ENCODE assay signal across 15 mouse cellular contexts in genomic region chr9:37783394-37784387, GRCm38 (mm10). TPM values are rescaled to one million over a fixed set of nuclear protein-coding genes. Genes with fewer than 3 reads are reported as not detected.
A peak's percentile ranks its signal among the peaks of the same experiment; 100 is the strongest.
DNase-seq lines count a peak whose midpoint lies in the region; ATAC-seq and TF ChIP-seq lines count a peak whose summit lies in the region.
"Not testable (repeated sequence)": the region's sequence is repeated elsewhere in the genome, so short reads cannot be mapped to it uniquely, and the experiment has no call there.
"Had no signal": no experiment of that assay in that cellular context is flagged by ENCODE, and none has a peak within 500 bp of the region (broad histone marks: within the 10 kb centered on the region; RNA-seq: fewer than 3 reads in every experiment).

No protein-coding gene starts in this region.

- not testable (repeated sequence) for H3K9me3 ChIP-seq in embryonic facial prominence, embryonic 13.5 days; forebrain, embryonic 15.5 days; heart, embryonic 16.5 days (replicated peaks; ENCODE audit: control insufficient read depth, low read length); kidney, embryonic 16.5 days (ENCODE audit: low read length); lung, embryonic 15.5 days; midbrain, postnatal 0 days (ENCODE audit: low read length)

- peak overlapping the region; percentile 33; the same call in 1 of the 2 replicates for H3K27ac ChIP-seq in embryonic facial prominence, embryonic 13.5 days
- H3K27ac ChIP-seq in forebrain, embryonic 15.5 days (replicated peaks); heart, embryonic 16.5 days (ENCODE audit: low read length); kidney, embryonic 16.5 days (ENCODE audit: low read length); lung, embryonic 15.5 days; midbrain, postnatal 0 days (ENCODE audit: low read depth, low read length): not testable (repeated sequence)

- peak overlapping the region; percentile 66; the same call in 1 of the 2 replicates for H3K9ac ChIP-seq in embryonic facial prominence, embryonic 13.5 days
- H3K9ac ChIP-seq in forebrain, embryonic 15.5 days (replicated peaks); heart, embryonic 16.5 days (ENCODE audit: low read length); kidney, embryonic 16.5 days (replicated peaks; ENCODE audit: low read length); lung, embryonic 15.5 days; midbrain, postnatal 0 days (replicated peaks; ENCODE audit: low read length, poor library complexity, severe bottlenecking): not testable (repeated sequence)

- not testable (repeated sequence) for H3K36me3 ChIP-seq in embryonic facial prominence, embryonic 13.5 days; forebrain, embryonic 15.5 days; heart, embryonic 16.5 days (ENCODE audit: control insufficient read depth, insufficient read depth); kidney, embryonic 16.5 days (ENCODE audit: insufficient read depth, low read length); lung, embryonic 15.5 days; midbrain, postnatal 0 days (ENCODE audit: insufficient read depth, low read length)

- H3K4me1 ChIP-seq in embryonic facial prominence, embryonic 13.5 days; forebrain, embryonic 15.5 days; heart, embryonic 16.5 days (ENCODE audit: control insufficient read depth, insufficient read depth, low read length); kidney, embryonic 16.5 days (ENCODE audit: insufficient read depth, low read length); lung, embryonic 15.5 days; midbrain, postnatal 0 days (ENCODE audit: insufficient read depth, low read length): not testable (repeated sequence)

- not testable (repeated sequence) for H3K27me3 ChIP-seq in embryonic facial prominence, embryonic 13.5 days; forebrain, embryonic 15.5 days; heart, embryonic 16.5 days (ENCODE audit: control insufficient read depth, insufficient read depth, low read length); kidney, embryonic 16.5 days (ENCODE audit: insufficient read depth, low read length); lung, embryonic 15.5 days; midbrain, postnatal 0 days (ENCODE audit: insufficient read depth, low read length)

- peak overlapping the region; percentile 30; the same call in 1 of the 2 replicates for H3K4me3 ChIP-seq in embryonic facial prominence, embryonic 13.5 days
- H3K4me3 ChIP-seq in forebrain, embryonic 15.5 days, result peak overlapping the region; percentile 27
- not testable (repeated sequence) for H3K4me3 ChIP-seq in heart, embryonic 16.5 days (ENCODE audit: low read length); lung, embryonic 15.5 days; midbrain, postnatal 0 days (ENCODE audit: low read depth, low read length)
- H3K4me3 ChIP-seq in kidney, embryonic 16.5 days (ENCODE audit: low read length), result peak overlapping the region; percentile 29; the same call in 1 of the 2 replicates

- peak overlapping the region; percentile 57 for H3K4me2 ChIP-seq in embryonic facial prominence, embryonic 13.5 days
- H3K4me2 ChIP-seq in forebrain, embryonic 15.5 days (replicated peaks), result peak overlapping the region; percentile 47
- peak overlapping the region; percentile 56 for H3K4me2 ChIP-seq in heart, embryonic 16.5 days (ENCODE audit: low read depth, low read length)
- peak overlapping the region; percentile 53 for H3K4me2 ChIP-seq in kidney, embryonic 16.5 days (replicated peaks; ENCODE audit: low read depth, low read length)
- H3K4me2 ChIP-seq in lung, embryonic 15.5 days; midbrain, postnatal 0 days (ENCODE audit: low read depth, low read length, poor library complexity, severe bottlenecking): not testable (repeated sequence)

- not testable (repeated sequence) for ATAC-seq in embryonic facial prominence, embryonic 13.5 days (ENCODE audit: insufficient number of reproducible peaks, insufficient read depth, low FRiP score, low TSS enrichment, low read depth); heart, embryonic 16.5 days (replicated peaks; ENCODE audit: extremely low read depth, insufficient read depth, low FRiP score)
- peak; percentile 59 for ATAC-seq in forebrain, embryonic 15.5 days (replicated peaks)
- ATAC-seq in kidney, embryonic 16.5 days (ENCODE audit: low FRiP score, low TSS enrichment), result peak; percentile 90
- ATAC-seq in lung, embryonic 15.5 days (ENCODE audit: borderline replicate concordance, extremely low read depth, low FRiP score, low TSS enrichment), result peak; percentile 52; the same call in 1 of the 2 replicates
- ATAC-seq in midbrain, postnatal 0 days (ENCODE audit: low FRiP score), result 0 out of 2 replicates have a peak, but pooled peaks have one; percentile 58

- WGBS in embryonic facial prominence, embryonic 13.5 days, result 50% methylated on average over 11 of the region's 15 CpGs
- 50% methylated on average over 11 of the region's 15 CpGs for WGBS in forebrain, embryonic 15.5 days
- 64% methylated on average over 11 of the region's 15 CpGs for WGBS in heart, embryonic 16.5 days
- 66% methylated on average over 9 of the region's 15 CpGs for WGBS in kidney, embryonic 16.5 days
- 52% methylated on average over 11 of the region's 15 CpGs for WGBS in lung, embryonic 15.5 days
- 50% methylated on average over 10 of the region's 15 CpGs for WGBS in midbrain, postnatal 0 days

- DNase-seq in ZHBTc4 (ENCODE audit: low read depth, low spot score), result peak; percentile 68
- peak; percentile 17 for DNase-seq in midbrain, postnatal 0 days (ENCODE audit: low spot score)
- DNase-seq in thymus, postnatal 0 days (ENCODE audit: low spot score), result peak; percentile 1

- not testable (repeated sequence) for TF ChIP-seq CTCF in midbrain, postnatal 0 days (IDR thresholded peaks at IDR 0.05)

RNA-seq across cellular contexts. Expression of gene Olfr875, which starts 12.0 kb away (rescaled TPM):
- polyA plus RNA-seq in embryonic facial prominence, embryonic 13.5 days (2015; fragmentation: Nextera tagmentation; extraction: Ambion mirVana), result not detected in 2 replicates
- not detected in 2 replicates for polyA plus RNA-seq in forebrain, embryonic 15.5 days (2015; fragmentation: Nextera tagmentation; extraction: Ambion mirVana)
- not detected in 2 replicates for polyA plus RNA-seq in heart, embryonic 16.5 days (2015; fragmentation: Nextera tagmentation; extraction: Ambion mirVana)
- 0.16 TPM in 1 of 2 replicates, not detected in the other for polyA plus RNA-seq in kidney, embryonic 16.5 days (2015; fragmentation: Nextera tagmentation; extraction: Ambion mirVana)
- not detected in 2 replicates for polyA plus RNA-seq in lung, embryonic 15.5 days (2015; fragmentation: Nextera tagmentation; extraction: Ambion mirVana)
- not detected in 2 replicates for total RNA-seq in midbrain, postnatal 0 days (2014; rRNA removed)
- 0.20 and 0.22 TPM in 2 replicates for polyA plus RNA-seq in midbrain, postnatal 0 days (2015; fragmentation: Nextera tagmentation; extraction: Ambion mirVana)
- polyA plus RNA-seq in thymus, postnatal 0 days (2015; fragmentation: Nextera tagmentation; extraction: Ambion mirVana), result not detected in 2 replicates
- total RNA-seq: adrenal gland, postnatal 25 days; granulocyte monocyte progenitor cell, adult 5-6 weeks; heart, postnatal 4 days; layer of hippocampus, adult 8-10 months had no signal
- polyA plus RNA-seq: CD4-positive, CD25-positive, alpha-beta regulatory T cell, adult 4 months; kidney, adult 2 months; liver, embryonic 15.5 days had no signal

RNA-seq across cellular contexts. Expression of gene Olfr876, which starts 19.1 kb away (rescaled TPM):
- polyA plus RNA-seq in embryonic facial prominence, embryonic 13.5 days (2015; fragmentation: Nextera tagmentation; extraction: Ambion mirVana), result not detected in 2 replicates
- not detected in 2 replicates for polyA plus RNA-seq in forebrain, embryonic 15.5 days (2015; fragmentation: Nextera tagmentation; extraction: Ambion mirVana)
- not detected in 2 replicates for polyA plus RNA-seq in heart, embryonic 16.5 days (2015; fragmentation: Nextera tagmentation; extraction: Ambion mirVana)
- polyA plus RNA-seq in kidney, embryonic 16.5 days (2015; fragmentation: Nextera tagmentation; extraction: Ambion mirVana), result not detected in 2 replicates
- polyA plus RNA-seq in lung, embryonic 15.5 days (2015; fragmentation: Nextera tagmentation; extraction: Ambion mirVana), result not detected in 2 replicates
- total RNA-seq in midbrain, postnatal 0 days (2014; rRNA removed), result not detected in 2 replicates
- not detected in 2 replicates for polyA plus RNA-seq in midbrain, postnatal 0 days (2015; fragmentation: Nextera tagmentation; extraction: Ambion mirVana)
- not detected in 2 replicates for polyA plus RNA-seq in thymus, postnatal 0 days (2015; fragmentation: Nextera tagmentation; extraction: Ambion mirVana)
- total RNA-seq: adrenal gland, postnatal 25 days; granulocyte monocyte progenitor cell, adult 5-6 weeks; heart, postnatal 4 days; layer of hippocampus, adult 8-10 months had no signal
- polyA plus RNA-seq: CD4-positive, CD25-positive, alpha-beta regulatory T cell, adult 4 months; kidney, adult 2 months; liver, embryonic 15.5 days had no signal

RNA-seq across cellular contexts. Expression of gene Olfr874, which starts 38.8 kb away (rescaled TPM):
- polyA plus RNA-seq in embryonic facial prominence, embryonic 13.5 days (2015; fragmentation: Nextera tagmentation; extraction: Ambion mirVana), result 0.10 TPM in 1 of 2 replicates, not detected in the other
- not detected in 2 replicates for polyA plus RNA-seq in forebrain, embryonic 15.5 days (2015; fragmentation: Nextera tagmentation; extraction: Ambion mirVana)
- polyA plus RNA-seq in heart, embryonic 16.5 days (2015; fragmentation: Nextera tagmentation; extraction: Ambion mirVana), result not detected in 2 replicates
- polyA plus RNA-seq in kidney, embryonic 16.5 days (2015; fragmentation: Nextera tagmentation; extraction: Ambion mirVana), result not detected in 2 replicates
- not detected in 2 replicates for polyA plus RNA-seq in lung, embryonic 15.5 days (2015; fragmentation: Nextera tagmentation; extraction: Ambion mirVana)
- not detected in 2 replicates for total RNA-seq in midbrain, postnatal 0 days (2014; rRNA removed)
- polyA plus RNA-seq in midbrain, postnatal 0 days (2015; fragmentation: Nextera tagmentation; extraction: Ambion mirVana), result 0.11 TPM in 1 of 2 replicates, not detected in the other
- polyA plus RNA-seq in thymus, postnatal 0 days (2015; fragmentation: Nextera tagmentation; extraction: Ambion mirVana), result not detected in 2 replicates
- total RNA-seq: adrenal gland, postnatal 25 days; granulocyte monocyte progenitor cell, adult 5-6 weeks; heart, postnatal 4 days; layer of hippocampus, adult 8-10 months had no signal
- polyA plus RNA-seq: CD4-positive, CD25-positive, alpha-beta regulatory T cell, adult 4 months; kidney, adult 2 months; liver, embryonic 15.5 days had no signal

Comparison
In these comparisons a context has a peak if more than half of its experiments do, and no peak if none do; other contexts are left out.
1. DNase-seq: peak in every context shown above with its lines; median percentile 68 in ZHBTc4; 17 in midbrain, postnatal 0 days; 1 in thymus, postnatal 0 days.